Mouse (Mus musculus): ENCODE measurements around the gene Mgarp.

DNA sequence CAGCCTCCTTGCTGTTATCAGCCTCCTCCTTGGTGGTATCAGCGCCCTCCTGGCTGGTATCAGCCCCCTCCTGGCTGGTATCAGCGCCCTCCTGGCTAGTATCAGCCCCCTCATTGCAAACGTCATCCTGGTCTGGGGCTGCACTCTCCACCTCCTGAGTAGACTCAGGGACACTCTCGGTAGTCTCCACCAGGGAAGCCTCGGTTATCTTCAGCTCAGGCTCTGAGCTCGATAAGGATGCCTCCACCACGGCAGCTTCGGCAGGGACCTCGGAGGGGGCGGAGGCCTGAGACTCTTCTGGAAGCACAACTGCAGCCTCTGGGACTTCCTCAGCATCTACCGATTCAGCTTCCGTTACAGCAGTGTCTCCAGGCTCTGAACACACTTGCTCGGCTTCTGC, 7.6 kb downstream of the Mgarp start:
- TF ChIP-seq CTCF (IDR thresholded peaks at IDR 0.05; ENCODE audit: control insufficient read depth, insufficient read depth, insufficient read length) (no peak), MYOG (IDR thresholded peaks at IDR 0.05; ENCODE audit: control insufficient read depth, extremely low read depth, insufficient read length) (no peak), MAX (IDR thresholded peaks at IDR 0.05) (no peak), CEBPB (IDR thresholded peaks at IDR 0.05; ENCODE audit: low read depth) (no peak), USF1 (IDR thresholded peaks at IDR 0.05; ENCODE audit: low read depth) (no peak), MYOD1 (IDR thresholded peaks at IDR 0.05; ENCODE audit: control insufficient read depth, insufficient read length, low read depth) (no peak)
